Mouse (Mus musculus) megakaryocyte, embryonic 14.5 days (primary cell): ENCODE results near the gene Rapgef4. TPM values are rescaled to one million over a fixed set of nuclear protein-coding genes. Genes with fewer than 3 reads are reported as not detected.

Experiments used
- H3K27me3 ChIP-seq: replicated peaks from 2 replicates; pipeline ENCODE3; 2012; ENCODE audit warnings: inconsistent platforms
- H3K36me3 ChIP-seq: replicated peaks from 2 replicates; pipeline ENCODE3; 2012; ENCODE audit warnings: low read length, inconsistent platforms, mixed read lengths
- H3K4me1 ChIP-seq: 2 replicates; pipeline ENCODE4 v1.6.1; 2012; ENCODE audit warnings: inconsistent platforms
- H3K4me3 ChIP-seq: replicated peaks from 2 replicates; pipeline ENCODE3; 2012; ENCODE audit warnings: moderate library complexity, mild to moderate bottlenecking, inconsistent platforms
- H3K9me3 ChIP-seq: 2 replicates; pipeline ENCODE4 v1.6.1; 2012; ENCODE audit warnings: inconsistent platforms
- FLI1 ChIP-seq: IDR thresholded peaks from 2 replicates; pipeline ENCODE4 v1.6.1; 2012; ENCODE audit warnings: low read length, inconsistent platforms, mixed read lengths
- GATA1 ChIP-seq: IDR thresholded peaks from 3 replicates; pipeline ENCODE4 v1.6.1; 2012; ENCODE audit warnings: mixed read lengths, low read length, inconsistent platforms, borderline replicate concordance
- polyA plus RNA-seq: library from polyadenylated mRNA; stranded (reverse); fragments of >175 nt; gene quantifications from 2 replicates; pipeline ENCODE4 v1.2.3, GENCODE M21; 2012; ENCODE audit warnings: low replicate concordance; ENCODE audit not compliant: insufficient read depth

The Rapgef4 gene
- polyA plus RNA-seq, 1 experiment, result not detected

GRCm38 (mm10) chr2:72301194-72301916 lies 320.3 kb downstream of the Rapgef4 start:
- Histone ChIP-seq H3K27me3 (no peaks in the 10 kb centered on the region), H3K4me1 (peaks cover 21% of the 10 kb centered on the region), H3K36me3 (peaks cover 88% of the 10 kb centered on the region), H3K4me3 (no peak overlapping the region), H3K9me3 (peaks cover 7% of the 10 kb centered on the region; the same call in 1 of the 2 replicates)
- TF ChIP-seq GATA1, result no peak
- no peak for TF ChIP-seq FLI1

- Histone ChIP-seq H3K9me3 (peaks cover 7% of the 10 kb centered on the region; the same call in 1 of the 2 replicates), H3K4me1 (peaks cover 24% of the 10 kb centered on the region), H3K4me3 (no peak overlapping the region), H3K36me3 (peaks cover 73% of the 10 kb centered on the region), H3K27me3 (no peaks in the 10 kb centered on the region)
- no peak for TF ChIP-seq FLI1
- TF ChIP-seq GATA1, result no peak
These were observed 324.7 kb downstream of the Rapgef4 start for GRCm38 (mm10) chr2:72305738-72306137.

Other genes starting within 250 kb of the Rapgef4 start
- 75.0 and 110 TPM in 2 replicates for gene Itga6, start 235.6 kb upstream of the Rapgef4 start, polyA plus RNA-seq
- gene Pdk1, start 108.0 kb upstream of the Rapgef4 start, polyA plus RNA-seq, result 16.5 and 24.0 TPM in 2 replicates